In the genomic region with DNA sequence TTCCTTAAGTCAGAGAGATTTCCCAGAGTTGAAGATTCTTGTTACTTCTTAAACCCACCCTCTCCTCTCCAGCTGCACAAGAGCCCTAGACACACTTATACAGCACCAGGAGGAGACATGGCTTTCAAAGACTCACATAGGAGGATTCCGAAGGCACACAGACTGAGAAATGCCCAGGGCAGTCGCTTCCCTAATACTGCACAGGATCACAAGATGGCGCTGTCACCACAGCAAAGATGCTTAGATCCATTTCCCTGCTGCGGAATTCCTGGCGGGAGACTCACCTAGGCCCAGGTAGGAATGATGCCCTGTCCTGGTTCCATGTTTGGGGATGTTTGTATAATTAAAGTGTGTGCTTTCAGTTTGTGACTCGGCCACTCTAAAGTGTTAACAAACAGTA, we compare ENCODE assay signal across 8 mouse cellular contexts. TPM values are rescaled to one million over a fixed set of nuclear protein-coding genes. Genes with fewer than 3 reads are reported as not detected.
A peak's percentile ranks its signal among the peaks of the same experiment; 100 is the strongest.
DNase-seq lines count a peak whose midpoint lies in the region; ATAC-seq and TF ChIP-seq lines count a peak whose summit lies in the region.

No protein-coding gene starts in this region.

- no peak overlapping the region for H3K9ac ChIP-seq in limb, embryonic 14.5 days (ENCODE audit: low read depth, low read length, severe bottlenecking)
- H3K9ac ChIP-seq in neural tube, embryonic 15.5 days (replicated peaks), result no peak overlapping the region

- WGBS in limb, embryonic 14.5 days, result 17% methylated on average over 6 of the region's 6 CpGs
- 14% methylated on average over 6 of the region's 6 CpGs for WGBS in neural tube, embryonic 15.5 days
- 39% methylated on average over 6 of the region's 6 CpGs for WGBS in thymus, adult 2 months

- TF ChIP-seq CTCF in thymus, adult 2 months (IDR thresholded peaks at IDR 0.05; ENCODE audit: borderline replicate concordance, control insufficient read depth, extremely low read depth, insufficient read depth, low read length, poor library complexity), result no peak

- H3K36me3 ChIP-seq in limb, embryonic 14.5 days (ENCODE audit: control insufficient read depth, insufficient read depth, low read length), result no peaks in the 10 kb centered on the region
- no peaks in the 10 kb centered on the region for H3K36me3 ChIP-seq in neural tube, embryonic 15.5 days
- H3K36me3 ChIP-seq in thymus, adult 2 months (ENCODE audit: control insufficient read depth, insufficient read depth, low read length), result no peaks in the 10 kb centered on the region

- H3K4me2 ChIP-seq in limb, embryonic 14.5 days (replicated peaks; ENCODE audit: low read depth, low read length, severe bottlenecking), result no peak overlapping the region
- no peak overlapping the region for H3K4me2 ChIP-seq in neural tube, embryonic 15.5 days

- peak; percentile 7 for DNase-seq in heart, adult 8-10 months (ENCODE audit: low spot score)
- no peak for DNase-seq in heart, adult 11 months
- peak; percentile 44 to 59 for DNase-seq in adrenal gland, postnatal 36 days
- peak; percentile 24 for DNase-seq in fibroblast of lung, adult 2 months (ENCODE audit: low read depth)
- peak; percentile 41 for DNase-seq in kidney, adult 18-20 months
- DNase-seq in limb, embryonic 14.5 days (ENCODE audit: low spot score), result peak; percentile 71
- DNase-seq in thymus, adult 2 months, result no peak

- H3K4me3 ChIP-seq in limb, embryonic 14.5 days (replicated peaks; ENCODE audit: low read length), result no peak overlapping the region
- no peak overlapping the region for H3K4me3 ChIP-seq in neural tube, embryonic 15.5 days (replicated peaks)
- H3K4me3 ChIP-seq in thymus, adult 2 months (ENCODE audit: control insufficient read depth, insufficient read depth, low read length), result no peak overlapping the region

- H3K9me3 ChIP-seq in limb, embryonic 14.5 days (ENCODE audit: control insufficient read depth, low read length), result no peaks in the 10 kb centered on the region
- no peaks in the 10 kb centered on the region for H3K9me3 ChIP-seq in neural tube, embryonic 15.5 days (replicated peaks)

- H3K27me3 ChIP-seq in limb, embryonic 14.5 days (ENCODE audit: control insufficient read depth, insufficient read depth, low read length), result no peaks in the 10 kb centered on the region
- no peaks in the 10 kb centered on the region; the same call in 1 of the 2 replicates for H3K27me3 ChIP-seq in neural tube, embryonic 15.5 days (replicated peaks)
- no peaks in the 10 kb centered on the region for H3K27me3 ChIP-seq in thymus, adult 2 months (ENCODE audit: control insufficient read depth, insufficient read depth, low read length)

- H3K27ac ChIP-seq in limb, embryonic 14.5 days (replicated peaks; ENCODE audit: low read depth, low read length), result no peak overlapping the region
- no peak overlapping the region for H3K27ac ChIP-seq in neural tube, embryonic 15.5 days (replicated peaks)
- H3K27ac ChIP-seq in thymus, adult 2 months (ENCODE audit: control insufficient read depth, insufficient read depth, low read length), result no peak overlapping the region

- no peaks in the 10 kb centered on the region for H3K4me1 ChIP-seq in limb, embryonic 14.5 days (ENCODE audit: control insufficient read depth, insufficient read depth, low read length)
- H3K4me1 ChIP-seq in neural tube, embryonic 15.5 days, result no peaks in the 10 kb centered on the region
- H3K4me1 ChIP-seq in thymus, adult 2 months (replicated peaks; ENCODE audit: control insufficient read depth, insufficient read depth, low read length), result no peaks in the 10 kb centered on the region

- TF ChIP-seq POLR2A in limb, embryonic 14.5 days (IDR thresholded peaks at IDR 0.05; ENCODE audit: borderline replicate concordance, extremely low read depth, insufficient read depth, insufficient read length), result no peak
- TF ChIP-seq POLR2A in thymus, adult 2 months (IDR thresholded peaks at IDR 0.05; ENCODE audit: control insufficient read depth, extremely low read depth, insufficient read depth, low read length, poor library complexity), result no peak

- no peak for ATAC-seq in limb, embryonic 14.5 days (ENCODE audit: low FRiP score, low read depth)
- peak; percentile 45; the same call in 1 of the 2 replicates for ATAC-seq in neural tube, embryonic 15.5 days (ENCODE audit: low FRiP score)

RNA-seq across cellular contexts. Expression of a gene that starts 16.4 kb away (rescaled TPM):
- not detected for total RNA-seq in heart, adult 8-10 months (2022)
- not detected for total RNA-seq in adrenal gland, postnatal 36 days (2021)
- polyA plus RNA-seq in limb, embryonic 14.5 days (2012; rRNA removed), result 0.09 and 0.14 TPM in 2 replicates
- 0.17 and 0.28 TPM in 2 replicates for polyA plus RNA-seq in limb, embryonic 14.5 days (2014; fragmentation: Nextera tagmentation; extraction: Ambion mirVana)
- polyA plus RNA-seq in neural tube, embryonic 15.5 days (2015; fragmentation: Nextera tagmentation; extraction: Ambion mirVana), result 0.14 TPM in 1 of 2 replicates, not detected in the other
- polyA plus RNA-seq in thymus, adult 2 months (2012; rRNA removed), result 0.06 TPM in 1 of 2 replicates, not detected in the other

RNA-seq across cellular contexts. Expression of a gene that starts 58.5 kb away (rescaled TPM):
- total RNA-seq in heart, adult 8-10 months (2022), result 100 to 1,000 TPM; 219 to 237 (median 230) TPM
- 10 to 100 TPM; 87.5 to 97.8 TPM for total RNA-seq in adrenal gland, postnatal 36 days (2021)
- 79.3 and 88.3 TPM in 2 replicates for polyA plus RNA-seq in limb, embryonic 14.5 days (2012; rRNA removed)
- polyA plus RNA-seq in limb, embryonic 14.5 days (2014; fragmentation: Nextera tagmentation; extraction: Ambion mirVana), result 57.5 and 62.1 TPM in 2 replicates
- 72.6 and 82.6 TPM in 2 replicates for polyA plus RNA-seq in neural tube, embryonic 15.5 days (2015; fragmentation: Nextera tagmentation; extraction: Ambion mirVana)
- polyA plus RNA-seq in thymus, adult 2 months (2012; rRNA removed), result 23.2 and 24.4 TPM in 2 replicates

Comparison
In these comparisons a context has a peak if more than half of its experiments do, and no peak if none do; other contexts are left out.
1. DNase-seq: peak in heart, adult 8-10 months (single experiment), adrenal gland, postnatal 36 days (2 of 2), fibroblast of lung, adult 2 months (single experiment), kidney, adult 18-20 months (single experiment) and limb, embryonic 14.5 days (single experiment); none in heart, adult 11 months (single experiment) and thymus, adult 2 months (single experiment).